Mouse (Mus musculus): ENCODE measurements around the gene Hoxd10.

Hoxd10 gene

GRCm38 (mm10) chr2:74667191-74667841 lies 24.4 kb upstream of the Hoxd10 start:
- DNase-seq: no peak

- no peak for DNase-seq
Observed at GRCm38 (mm10) chr2:74667842-74668357, 23.8 kb upstream of the Hoxd10 start, which contains the start of gene Hoxd13. Gene Hoxd13 (plus strand): TSS chr2:74668310.

GRCm38 (mm10) chr2:74668370-74669229 lies 23.1 kb upstream of the Hoxd10 start:
- no peak for DNase-seq

- DNase-seq: no peak
Observed at GRCm38 (mm10) chr2:74669230-74669578, 22.5 kb upstream of the Hoxd10 start.

GRCm38 (mm10) chr2:74669650-74670235 lies 22.0 kb upstream of the Hoxd10 start:
- no peak for DNase-seq

- DNase-seq: no peak
Observed at GRCm38 (mm10) chr2:74670632-74671188, 21.0 kb upstream of the Hoxd10 start.

GRCm38 (mm10) chr2:74671847-74672246 lies 19.9 kb upstream of the Hoxd10 start:
- no peak for DNase-seq

GRCm38 (mm10) chr2:74672481-74673362 lies 19.0 kb upstream of the Hoxd10 start:
- peak; percentile 53 for DNase-seq

GRCm38 (mm10) chr2:74673835-74674425 lies 17.8 kb upstream of the Hoxd10 start:
- DNase-seq: no peak

- no peak for DNase-seq
Observed at GRCm38 (mm10) chr2:74674881-74675665, 16.7 kb upstream of the Hoxd10 start, which contains the start of gene Hoxd12. Gene Hoxd12 (plus strand): TSS chr2:74675013.

GRCm38 (mm10) chr2:74675666-74676282 lies 15.9 kb upstream of the Hoxd10 start:
- DNase-seq: no peak

- DNase-seq: no peak
Observed at GRCm38 (mm10) chr2:74676376-74677052, 15.2 kb upstream of the Hoxd10 start.

GRCm38 (mm10) chr2:74677106-74677505 lies 14.6 kb upstream of the Hoxd10 start:
- DNase-seq: no peak

GRCm38 (mm10) chr2:74678891-74679595 lies 12.7 kb upstream of the Hoxd10 start, which contains the start of gene Hoxd11:
Gene Hoxd11 (plus strand): TSS chr2:74679557.
- DNase-seq: no peak

- no peak for DNase-seq
Observed at GRCm38 (mm10) chr2:74679596-74679971, 12.1 kb upstream of the Hoxd10 start.

- DNase-seq: no peak
Observed at GRCm38 (mm10) chr2:74679980-74680379, 11.7 kb upstream of the Hoxd10 start.

- DNase-seq: no peak
Observed at GRCm38 (mm10) chr2:74680561-74681398, 10.9 kb upstream of the Hoxd10 start.

Data from lung, postnatal 36 days (tissue).